Mouse (Mus musculus) adrenal gland, postnatal 14 days (tissue): ENCODE measurements around the gene Fdps. TPM values are rescaled to one million over a fixed set of nuclear protein-coding genes. Genes with fewer than 3 reads are reported as not detected.
A peak's percentile ranks its signal among the peaks of the same experiment; 100 is the strongest.
"Not testable (repeated sequence)": the region's sequence is repeated elsewhere in the genome, so short reads cannot be mapped to it uniquely, and the experiment has no call there.

ENCODE experiments used
- DNase-seq: peaks from one replicate; pipeline ENCODE4 v3.0.0; 2021; ENCODE audit warnings: mixed read lengths
- total RNA-seq: library from RNA; stranded (reverse); gene quantifications from 2 replicates; pipeline ENCODE4 v1.2.3, GENCODE M21; 2021

Gene Fdps
- total RNA-seq, 1 experiment from 2014 or later: 157 TPM

- DNase-seq: no peak
These were observed 934 bp upstream of the Fdps start for GRCm38 (mm10) chr3:89102495-89103290.

- no peak for DNase-seq
These were observed 324 bp downstream of the Fdps start for GRCm38 (mm10) chr3:89101459-89101811.

GRCm38 (mm10) chr3:89100811-89101210 is 948 bp downstream of the Fdps start, which contains the start of gene Gm43738:
Gene Gm43738 (minus strand): TSS chr3:89101099.
- DNase-seq: no peak

- DNase-seq: no peak
These were observed 7.7 kb downstream of the Fdps start for GRCm38 (mm10) chr3:89094021-89094420.

- DNase-seq: peak; percentile 94
These were observed 8.6 kb downstream of the Fdps start, which contains the start of gene Rusc1 for GRCm38 (mm10) chr3:89093175-89093574. Gene Rusc1 (minus strand): TSS chr3:89093311.

- DNase-seq: no peak
These were observed 9.2 kb downstream of the Fdps start for GRCm38 (mm10) chr3:89092509-89093090.

- DNase-seq: no peak
These were observed 9.8 kb downstream of the Fdps start for GRCm38 (mm10) chr3:89091811-89092508.

- DNase-seq: peak; percentile 92
These were observed 10.8 kb downstream of the Fdps start for GRCm38 (mm10) chr3:89090694-89091655.

- peak; percentile 91 for DNase-seq
These were observed 11.7 kb downstream of the Fdps start for GRCm38 (mm10) chr3:89089882-89090591.

- peak; percentile 13 for DNase-seq
These were observed 12.8 kb downstream of the Fdps start for GRCm38 (mm10) chr3:89088974-89089373.

- peak; percentile 91 for DNase-seq
These were observed 14.2 kb downstream of the Fdps start for GRCm38 (mm10) chr3:89087338-89088110.

- DNase-seq: no peak
These were observed 17.0 kb downstream of the Fdps start for GRCm38 (mm10) chr3:89084654-89085190.

- DNase-seq: no peak
These were observed 17.6 kb downstream of the Fdps start for GRCm38 (mm10) chr3:89084133-89084532.

GRCm38 (mm10) chr3:89082287-89082686 is 19.5 kb downstream of the Fdps start:
- not testable (repeated sequence) for DNase-seq

- no peak for DNase-seq
These were observed 24.4 kb downstream of the Fdps start for GRCm38 (mm10) chr3:89077383-89077782.

- DNase-seq: no peak
These were observed 34.5 kb downstream of the Fdps start for GRCm38 (mm10) chr3:89067265-89067664.

- no peak for DNase-seq
These were observed 40.1 kb downstream of the Fdps start for GRCm38 (mm10) chr3:89061696-89062095.

- peak; percentile 45 for DNase-seq
These were observed 43.0 kb downstream of the Fdps start for GRCm38 (mm10) chr3:89058783-89059182.

- no peak for DNase-seq
These were observed 43.4 kb downstream of the Fdps start for GRCm38 (mm10) chr3:89058361-89058760.
